Mouse (Mus musculus): ENCODE results near the gene Hmgcs2. TPM values are rescaled to one million over a fixed set of nuclear protein-coding genes. Genes with fewer than 3 reads are reported as not detected.

Gene Hmgcs2
- polyA plus RNA-seq, 1 experiment, result 8.8 TPM

GRCm38 (mm10) chr3:98242458-98243037 lies 37.7 kb upstream of the Hmgcs2 start:
- Histone ChIP-seq H3K27me3 (ENCODE audit: control insufficient read depth, insufficient read depth, low read length) (no peaks in the 10 kb centered on the region), H3K36me3 (ENCODE audit: control insufficient read depth, insufficient read depth, low read length) (no peaks in the 10 kb centered on the region), H3K4me1 (replicated peaks; ENCODE audit: control insufficient read depth, insufficient read depth, low read length) (no peaks in the 10 kb centered on the region), H3K27ac (ENCODE audit: control insufficient read depth, insufficient read depth, low read length) (no peak overlapping the region), H3K4me3 (ENCODE audit: control insufficient read depth, insufficient read depth, low read length) (no peak overlapping the region)
- 93% methylated on average over 8 of the region's 8 CpGs for WGBS
- DNase-seq, result no peak
- TF ChIP-seq CTCF (IDR thresholded peaks at IDR 0.05; ENCODE audit: borderline replicate concordance, control insufficient read depth, extremely low read depth, insufficient read depth, low read length, poor library complexity), result no peak
- no peak for TF ChIP-seq POLR2A (IDR thresholded peaks at IDR 0.05; ENCODE audit: control insufficient read depth, extremely low read depth, insufficient read depth, low read length, poor library complexity)

DNA sequence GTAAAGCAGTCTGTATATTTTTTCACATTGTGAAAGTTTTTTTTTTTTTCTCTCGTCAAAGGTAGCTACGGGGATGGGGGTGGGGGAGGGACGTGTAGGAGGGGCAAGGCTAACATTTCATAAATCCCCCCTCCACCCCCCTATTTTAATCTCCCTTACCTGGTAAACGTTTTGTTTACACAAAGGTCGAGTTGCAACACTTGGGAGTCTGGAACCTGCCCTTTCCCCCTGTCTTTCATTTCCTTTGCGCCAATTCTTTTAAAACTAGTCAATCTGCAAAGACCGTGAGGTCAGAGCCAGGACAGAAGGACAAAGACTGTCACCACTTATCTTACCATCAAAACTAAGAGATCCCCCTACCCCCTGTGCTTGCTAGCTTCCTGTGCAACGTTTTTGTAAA lies 34.3 kb upstream of the Hmgcs2 start:
- H3K36me3 ChIP-seq (ENCODE audit: control insufficient read depth, insufficient read depth, low read length), result no peaks in the 10 kb centered on the region
- H3K27ac ChIP-seq (ENCODE audit: control insufficient read depth, insufficient read depth, low read length), result no peak overlapping the region
- 54% methylated on average over 8 of the region's 8 CpGs for WGBS
- H3K4me1 ChIP-seq (replicated peaks; ENCODE audit: control insufficient read depth, insufficient read depth, low read length), result no peaks in the 10 kb centered on the region
- H3K4me3 ChIP-seq (ENCODE audit: control insufficient read depth, insufficient read depth, low read length), result no peak overlapping the region
- DNase-seq, result no peak
- no peaks in the 10 kb centered on the region for H3K27me3 ChIP-seq (ENCODE audit: control insufficient read depth, insufficient read depth, low read length)
- TF ChIP-seq CTCF (IDR thresholded peaks at IDR 0.05; ENCODE audit: borderline replicate concordance, control insufficient read depth, extremely low read depth, insufficient read depth, low read length, poor library complexity) (no peak), POLR2A (IDR thresholded peaks at IDR 0.05; ENCODE audit: control insufficient read depth, extremely low read depth, insufficient read depth, low read length, poor library complexity) (no peak)

GRCm38 (mm10) chr3:98246985-98247751 lies 33.1 kb upstream of the Hmgcs2 start:
- no peaks in the 10 kb centered on the region for H3K27me3 ChIP-seq (ENCODE audit: control insufficient read depth, insufficient read depth, low read length)
- WGBS, result 84% methylated on average over 7 of the region's 7 CpGs
- DNase-seq, result no peak

GRCm38 (mm10) chr3:98249378-98249777 lies 30.9 kb upstream of the Hmgcs2 start:
- TF ChIP-seq POLR2A (IDR thresholded peaks at IDR 0.05; ENCODE audit: control insufficient read depth, extremely low read depth, insufficient read depth, low read length, poor library complexity) (no peak), CTCF (IDR thresholded peaks at IDR 0.05; ENCODE audit: borderline replicate concordance, control insufficient read depth, extremely low read depth, insufficient read depth, low read length, poor library complexity) (no peak)
- DNase-seq, result no peak
- Histone ChIP-seq H3K27ac (ENCODE audit: control insufficient read depth, insufficient read depth, low read length) (no peak overlapping the region), H3K4me3 (ENCODE audit: control insufficient read depth, insufficient read depth, low read length) (no peak overlapping the region), H3K27me3 (ENCODE audit: control insufficient read depth, insufficient read depth, low read length) (no peaks in the 10 kb centered on the region), H3K36me3 (ENCODE audit: control insufficient read depth, insufficient read depth, low read length) (no peaks in the 10 kb centered on the region), H3K4me1 (replicated peaks; ENCODE audit: control insufficient read depth, insufficient read depth, low read length) (no peaks in the 10 kb centered on the region)
- 83% methylated on average over 2 of the region's 2 CpGs for WGBS

More at GRCm38 (mm10) chr3:98246985-98247751, 33.1 kb upstream of the Hmgcs2 start:
- no peak for TF ChIP-seq CTCF (IDR thresholded peaks at IDR 0.05; ENCODE audit: borderline replicate concordance, control insufficient read depth, extremely low read depth, insufficient read depth, low read length, poor library complexity)
- no peak for TF ChIP-seq POLR2A (IDR thresholded peaks at IDR 0.05; ENCODE audit: control insufficient read depth, extremely low read depth, insufficient read depth, low read length, poor library complexity)
- H3K4me1 ChIP-seq (replicated peaks; ENCODE audit: control insufficient read depth, insufficient read depth, low read length), result no peaks in the 10 kb centered on the region
- no peak overlapping the region for H3K4me3 ChIP-seq (ENCODE audit: control insufficient read depth, insufficient read depth, low read length)
- no peak overlapping the region for H3K27ac ChIP-seq (ENCODE audit: control insufficient read depth, insufficient read depth, low read length)
- H3K36me3 ChIP-seq (ENCODE audit: control insufficient read depth, insufficient read depth, low read length), result no peaks in the 10 kb centered on the region

DNA sequence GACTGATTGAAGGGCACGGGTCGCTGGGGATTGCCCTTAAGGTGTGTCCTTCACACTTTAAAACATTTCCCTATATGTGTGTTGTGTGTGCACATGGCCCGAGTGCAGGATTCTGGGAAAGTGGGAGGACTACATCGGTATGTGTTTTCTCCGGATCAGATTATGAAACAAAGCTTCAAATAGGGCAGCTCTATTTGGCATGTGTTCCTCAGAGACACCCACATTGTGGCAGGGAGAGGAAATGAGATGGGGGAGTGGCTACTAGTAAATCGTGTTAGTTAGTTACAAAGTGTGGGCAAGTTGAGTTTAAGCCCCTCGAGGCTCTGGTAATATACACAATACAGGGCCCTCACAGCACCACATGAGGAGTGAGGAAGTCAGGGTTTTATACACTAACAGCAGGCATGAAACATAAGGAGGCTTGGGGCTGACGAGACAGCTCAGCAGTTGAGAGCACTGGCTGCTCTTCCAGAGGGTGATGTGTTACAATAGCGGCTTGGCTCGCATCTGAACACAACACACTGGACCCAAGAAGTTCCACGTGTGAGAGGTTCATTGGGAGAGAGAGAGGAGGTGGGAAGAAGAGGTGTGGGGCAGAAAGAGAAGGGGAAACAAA lies 30.3 kb upstream of the Hmgcs2 start:
- DNase-seq, result no peak
- no peak for TF ChIP-seq CTCF (IDR thresholded peaks at IDR 0.05; ENCODE audit: borderline replicate concordance, control insufficient read depth, extremely low read depth, insufficient read depth, low read length, poor library complexity)
- TF ChIP-seq POLR2A (IDR thresholded peaks at IDR 0.05; ENCODE audit: control insufficient read depth, extremely low read depth, insufficient read depth, low read length, poor library complexity), result no peak
- Histone ChIP-seq H3K27ac (ENCODE audit: control insufficient read depth, insufficient read depth, low read length) (no peak overlapping the region), H3K36me3 (ENCODE audit: control insufficient read depth, insufficient read depth, low read length) (no peaks in the 10 kb centered on the region), H3K27me3 (ENCODE audit: control insufficient read depth, insufficient read depth, low read length) (no peaks in the 10 kb centered on the region), H3K4me3 (ENCODE audit: control insufficient read depth, insufficient read depth, low read length) (no peak overlapping the region), H3K4me1 (replicated peaks; ENCODE audit: control insufficient read depth, insufficient read depth, low read length) (no peaks in the 10 kb centered on the region)
- 56% methylated on average over 11 of the region's 11 CpGs for WGBS

GRCm38 (mm10) chr3:98254059-98254458 lies 26.2 kb upstream of the Hmgcs2 start:
- TF ChIP-seq CTCF (IDR thresholded peaks at IDR 0.05; ENCODE audit: borderline replicate concordance, control insufficient read depth, extremely low read depth, insufficient read depth, low read length, poor library complexity) (no peak), POLR2A (IDR thresholded peaks at IDR 0.05; ENCODE audit: control insufficient read depth, extremely low read depth, insufficient read depth, low read length, poor library complexity) (no peak)
- H3K4me1 ChIP-seq (replicated peaks; ENCODE audit: control insufficient read depth, insufficient read depth, low read length), result peaks cover 2% of the 10 kb centered on the region; the same call in 1 of the 2 replicates
- no peaks in the 10 kb centered on the region for H3K36me3 ChIP-seq (ENCODE audit: control insufficient read depth, insufficient read depth, low read length)
- H3K27ac ChIP-seq (ENCODE audit: control insufficient read depth, insufficient read depth, low read length), result no peak overlapping the region
- no peak for DNase-seq
- no peak overlapping the region for H3K4me3 ChIP-seq (ENCODE audit: control insufficient read depth, insufficient read depth, low read length)
- H3K27me3 ChIP-seq (ENCODE audit: control insufficient read depth, insufficient read depth, low read length), result no peaks in the 10 kb centered on the region
- WGBS, result 55% methylated on average over 3 of the region's 3 CpGs
